Mouse (Mus musculus): ENCODE measurements around the gene Prkaa2. TPM values are rescaled to one million over a fixed set of nuclear protein-coding genes. Genes with fewer than 3 reads are reported as not detected.
A peak's percentile ranks its signal among the peaks of the same experiment; 100 is the strongest.

Gene Prkaa2
- polyA plus RNA-seq, 1 experiment from 2014 or later, result 9.8 TPM

- Histone ChIP-seq H3K27me3 (no peaks in the 10 kb centered on the region), H3K9me3 (no peaks in the 10 kb centered on the region), H3K4me3 (replicated peaks) (no peak overlapping the region), H3K9ac (replicated peaks) (no peak overlapping the region), H3K27ac (no peak overlapping the region), H3K4me1 (replicated peaks) (no peaks in the 10 kb centered on the region), H3K4me2 (replicated peaks) (no peak overlapping the region), H3K36me3 (no peaks in the 10 kb centered on the region)
- no peak for ATAC-seq
- WGBS, result 89% methylated on average over 4 of the region's 4 CpGs
These were observed 23.8 kb upstream of the Prkaa2 start for GRCm38 (mm10) chr4:105133350-105134050.

DNA sequence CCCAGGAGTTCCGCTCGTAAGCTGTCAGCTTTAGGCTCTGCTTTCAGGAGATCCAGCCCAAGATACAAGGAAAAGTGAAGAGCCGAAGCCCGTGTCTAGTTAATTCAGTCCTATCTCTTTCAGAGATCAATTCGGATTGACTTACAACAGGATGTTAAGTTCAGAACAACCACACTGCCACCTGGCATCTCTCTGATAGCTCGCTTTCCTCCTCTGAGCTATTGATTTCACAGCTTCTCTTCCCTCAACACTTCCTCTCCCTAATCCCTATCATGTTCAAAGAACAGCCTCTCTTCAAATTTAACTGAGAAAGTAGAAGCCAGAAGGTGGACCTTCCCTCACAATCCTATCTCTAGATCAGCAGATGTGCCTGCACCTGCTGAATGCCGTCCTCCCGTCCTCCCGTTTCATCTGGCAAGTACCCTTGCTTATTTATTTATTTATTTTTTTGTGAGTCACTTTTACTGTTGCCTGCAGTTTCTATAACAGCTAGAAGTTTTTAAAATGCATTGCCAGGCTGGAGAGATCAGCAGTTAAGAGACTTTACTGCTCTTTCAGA is 22.1 kb upstream of the Prkaa2 start:
- WGBS, result 67% methylated on average over 9 of the region's 9 CpGs
- no peak overlapping the region for H3K4me3 ChIP-seq (replicated peaks)
- no peaks in the 10 kb centered on the region for H3K36me3 ChIP-seq
- no peak for ATAC-seq
- no peaks in the 10 kb centered on the region for H3K4me1 ChIP-seq (replicated peaks)
- no peaks in the 10 kb centered on the region for H3K9me3 ChIP-seq
- H3K27me3 ChIP-seq, result no peaks in the 10 kb centered on the region
- H3K4me2 ChIP-seq (replicated peaks), result no peak overlapping the region
- H3K27ac ChIP-seq, result no peak overlapping the region
- no peak overlapping the region for H3K9ac ChIP-seq (replicated peaks)

- no peak for ATAC-seq
- no peak overlapping the region for H3K4me2 ChIP-seq (replicated peaks)
- no peaks in the 10 kb centered on the region for H3K9me3 ChIP-seq
- WGBS, result 77% methylated on average over 7 of the region's 7 CpGs
- H3K4me3 ChIP-seq (replicated peaks), result no peak overlapping the region
- no peak overlapping the region for H3K27ac ChIP-seq
- H3K4me1 ChIP-seq (replicated peaks), result no peaks in the 10 kb centered on the region
- H3K9ac ChIP-seq (replicated peaks), result no peak overlapping the region
- H3K36me3 ChIP-seq, result no peaks in the 10 kb centered on the region
- H3K27me3 ChIP-seq, result no peaks in the 10 kb centered on the region
These were observed 19.5 kb upstream of the Prkaa2 start for GRCm38 (mm10) chr4:105129212-105129611.

GRCm38 (mm10) chr4:105122429-105122828 is 12.7 kb upstream of the Prkaa2 start:
- H3K36me3 ChIP-seq, result no peaks in the 10 kb centered on the region
- no peaks in the 10 kb centered on the region for H3K9me3 ChIP-seq
- no peak overlapping the region for H3K4me3 ChIP-seq (replicated peaks)
- no peak overlapping the region for H3K27ac ChIP-seq
- H3K4me2 ChIP-seq (replicated peaks), result no peak overlapping the region
- WGBS, result 47% methylated on average over 8 of the region's 8 CpGs
- no peak overlapping the region for H3K9ac ChIP-seq (replicated peaks)
- no peaks in the 10 kb centered on the region for H3K4me1 ChIP-seq (replicated peaks)
- H3K27me3 ChIP-seq, result no peaks in the 10 kb centered on the region
- no peak for ATAC-seq

- H3K27me3 ChIP-seq, result no peaks in the 10 kb centered on the region
- H3K4me3 ChIP-seq (replicated peaks), result no peak overlapping the region
- ATAC-seq, result no peak
- H3K4me1 ChIP-seq (replicated peaks), result no peaks in the 10 kb centered on the region
- no peak overlapping the region for H3K27ac ChIP-seq
- H3K9ac ChIP-seq (replicated peaks), result no peak overlapping the region
- no peaks in the 10 kb centered on the region for H3K9me3 ChIP-seq
- 67% methylated on average over 6 of the region's 6 CpGs for WGBS
- no peaks in the 10 kb centered on the region for H3K36me3 ChIP-seq
- no peak overlapping the region for H3K4me2 ChIP-seq (replicated peaks)
These were observed 11.4 kb upstream of the Prkaa2 start for GRCm38 (mm10) chr4:105121081-105121480.

DNA sequence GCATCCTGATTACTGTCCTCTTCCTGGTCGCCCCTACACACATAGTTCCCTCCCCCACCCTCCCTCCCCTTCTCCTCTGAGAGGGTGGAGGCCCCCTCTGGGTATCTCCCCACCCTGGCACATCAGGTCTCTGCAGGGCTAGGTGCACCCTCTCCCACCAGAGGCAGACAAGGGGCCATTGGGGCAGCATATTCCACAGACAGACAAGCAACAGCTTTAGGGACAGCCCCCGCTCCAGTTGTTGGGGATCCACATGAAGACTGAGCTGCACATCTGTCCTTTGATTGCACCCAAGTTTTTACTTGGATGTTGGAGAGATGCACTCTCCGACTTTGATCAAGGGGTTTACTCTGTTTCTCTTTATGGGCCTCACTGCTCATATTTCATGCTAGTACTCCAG is 3.8 kb upstream of the Prkaa2 start:
- H3K36me3 ChIP-seq, result no peaks in the 10 kb centered on the region
- no peak overlapping the region for H3K27ac ChIP-seq
- no peak for ATAC-seq
- peaks cover 16% of the 10 kb centered on the region for H3K4me1 ChIP-seq (replicated peaks)
- H3K4me2 ChIP-seq (replicated peaks), result no peak overlapping the region
- WGBS, result 87% methylated on average over 3 of the region's 3 CpGs
- no peaks in the 10 kb centered on the region for H3K27me3 ChIP-seq
- H3K4me3 ChIP-seq (replicated peaks), result no peak overlapping the region
- no peaks in the 10 kb centered on the region for H3K9me3 ChIP-seq
- H3K9ac ChIP-seq (replicated peaks), result no peak overlapping the region

DNA sequence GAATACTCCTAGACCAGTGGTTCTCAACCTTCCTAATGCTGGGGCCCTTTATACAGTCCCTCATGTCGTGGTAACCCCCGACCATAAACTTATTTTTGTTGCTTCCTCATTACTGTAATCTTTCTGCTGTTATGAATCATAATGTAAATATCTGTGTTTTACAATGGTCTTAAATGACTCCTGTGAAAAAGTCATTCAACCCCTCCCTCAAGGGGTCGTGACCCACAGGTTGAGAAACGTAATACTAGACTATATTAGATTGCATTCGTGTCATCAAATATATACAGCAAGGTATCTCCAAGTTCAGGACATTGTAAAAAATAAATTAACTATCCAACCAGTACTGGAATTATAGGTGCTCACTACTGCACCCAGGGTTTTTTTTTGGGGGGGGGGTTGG is 3.4 kb upstream of the Prkaa2 start:
- Histone ChIP-seq H3K9me3 (no peaks in the 10 kb centered on the region), H3K27ac (no peak overlapping the region), H3K9ac (replicated peaks) (no peak overlapping the region), H3K27me3 (no peaks in the 10 kb centered on the region), H3K36me3 (no peaks in the 10 kb centered on the region), H3K4me1 (replicated peaks) (peaks cover 20% of the 10 kb centered on the region), H3K4me3 (replicated peaks) (no peak overlapping the region), H3K4me2 (replicated peaks) (no peak overlapping the region)
- 87% methylated on average over 5 of the region's 5 CpGs for WGBS
- ATAC-seq, result no peak

GRCm38 (mm10) chr4:105111770-105112169 is 2.1 kb upstream of the Prkaa2 start:
- H3K27ac ChIP-seq, result no peak overlapping the region
- WGBS, result 93% methylated on average over 11 of the region's 11 CpGs
- H3K4me1 ChIP-seq (replicated peaks), result peaks cover 24% of the 10 kb centered on the region
- no peak for ATAC-seq
- H3K9ac ChIP-seq (replicated peaks), result no peak overlapping the region
- H3K4me3 ChIP-seq (replicated peaks), result no peak overlapping the region
- no peaks in the 10 kb centered on the region for H3K9me3 ChIP-seq
- H3K27me3 ChIP-seq, result no peaks in the 10 kb centered on the region
- H3K36me3 ChIP-seq, result no peaks in the 10 kb centered on the region
- no peak overlapping the region for H3K4me2 ChIP-seq (replicated peaks)

DNA sequence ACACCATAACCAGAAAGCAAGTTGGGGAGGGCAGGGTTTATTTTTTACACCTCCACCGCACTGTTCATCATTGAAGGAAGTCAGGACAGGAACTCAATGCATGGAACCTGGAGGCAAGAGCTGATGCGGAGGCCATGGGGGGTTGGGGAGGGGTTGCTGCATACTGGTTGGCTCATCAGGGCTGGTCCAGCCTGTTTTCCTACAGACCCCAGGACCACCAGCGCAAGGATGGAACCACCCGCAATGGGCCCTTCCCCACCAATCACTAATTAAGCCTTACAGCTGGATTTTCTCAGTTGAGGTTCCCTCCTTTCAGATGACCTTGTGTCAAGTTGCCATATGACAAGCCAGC is 970 bp upstream of the Prkaa2 start:
- Histone ChIP-seq H3K27ac (peak overlapping the region; percentile 87), H3K36me3 (no peaks in the 10 kb centered on the region), H3K4me2 (replicated peaks) (peak overlapping the region; percentile 74), H3K9me3 (no peaks in the 10 kb centered on the region), H3K4me1 (replicated peaks) (peaks cover 24% of the 10 kb centered on the region), H3K27me3 (no peaks in the 10 kb centered on the region), H3K9ac (replicated peaks) (peak overlapping the region; percentile 87), H3K4me3 (replicated peaks) (peak overlapping the region; percentile 76)
- ATAC-seq, result peak; percentile 25; the same call in 1 of the 2 replicates
- 49% methylated on average over 4 of the region's 4 CpGs for WGBS

GRCm38 (mm10) chr4:105109990-105110683 is 447 bp upstream of the Prkaa2 start:
- Histone ChIP-seq H3K9me3 (no peaks in the 10 kb centered on the region), H3K9ac (replicated peaks) (peak overlapping the region; percentile 87), H3K4me3 (replicated peaks) (peak overlapping the region; percentile 76), H3K4me1 (replicated peaks) (peaks cover 24% of the 10 kb centered on the region), H3K4me2 (replicated peaks) (peak overlapping the region; percentile 74), H3K27me3 (no peaks in the 10 kb centered on the region), H3K27ac (peak overlapping the region; percentile 87), H3K36me3 (no peaks in the 10 kb centered on the region)
- peak; percentile 86 for ATAC-seq
- WGBS, result 2% methylated on average over 24 of the region's 24 CpGs

- Histone ChIP-seq H3K36me3 (no peaks in the 10 kb centered on the region), H3K4me1 (replicated peaks) (peaks cover 24% of the 10 kb centered on the region), H3K9ac (replicated peaks) (peak overlapping the region; percentile 87), H3K4me2 (replicated peaks) (peak overlapping the region; percentile 74), H3K27me3 (no peaks in the 10 kb centered on the region), H3K9me3 (no peaks in the 10 kb centered on the region), H3K4me3 (replicated peaks) (peak overlapping the region; percentile 76), H3K27ac (no peak overlapping the region)
- 0 out of 2 replicates have a peak, but pooled peaks have one; percentile 7 for ATAC-seq
- WGBS, result 14% methylated on average over 5 of the region's 5 CpGs
These were observed 970 bp downstream of the Prkaa2 start for GRCm38 (mm10) chr4:105108641-105109198.

DNA sequence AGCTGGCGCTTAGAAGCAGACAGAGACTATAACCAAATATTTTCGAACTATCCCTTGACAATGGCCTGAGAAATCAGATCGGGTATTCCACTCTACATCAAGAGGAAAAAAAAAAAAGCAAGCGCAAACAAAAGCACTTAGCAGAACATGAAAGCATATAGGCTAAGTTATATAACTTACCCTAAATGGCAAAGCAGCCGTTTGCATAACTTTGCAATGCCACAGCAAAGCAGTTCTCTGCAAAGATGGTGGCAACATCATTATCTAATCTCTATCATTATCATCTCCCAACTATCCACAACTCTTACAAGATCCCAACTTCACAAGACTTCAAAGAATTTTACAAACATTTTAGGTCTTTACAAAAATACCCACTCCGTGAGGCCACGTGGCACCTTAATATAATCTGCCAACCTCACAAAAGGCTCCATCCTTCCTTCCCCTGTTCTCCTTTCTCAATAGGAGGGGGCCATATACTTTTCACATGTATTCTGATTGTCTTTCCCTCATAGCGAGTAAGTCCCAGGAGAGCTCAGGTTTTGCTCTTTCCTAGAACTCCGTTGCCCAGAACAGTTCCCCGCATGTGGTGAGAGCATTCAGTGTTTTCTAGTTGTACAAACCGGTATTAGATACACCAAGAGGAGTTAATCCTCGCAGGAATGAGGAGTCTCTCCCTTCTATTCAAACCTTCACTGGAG is 1.6 kb downstream of the Prkaa2 start:
- H3K36me3 ChIP-seq, result no peaks in the 10 kb centered on the region
- no peak overlapping the region for H3K27ac ChIP-seq
- H3K27me3 ChIP-seq, result no peaks in the 10 kb centered on the region
- 50% methylated on average over 12 of the region's 12 CpGs for WGBS
- ATAC-seq, result no peak
- H3K4me3 ChIP-seq (replicated peaks), result peak overlapping the region; percentile 76
- H3K4me1 ChIP-seq (replicated peaks), result peaks cover 24% of the 10 kb centered on the region
- H3K9ac ChIP-seq (replicated peaks), result no peak overlapping the region
- peak overlapping the region; percentile 74 for H3K4me2 ChIP-seq (replicated peaks)
- H3K9me3 ChIP-seq, result no peaks in the 10 kb centered on the region

Data from midbrain, embryonic 13.5 days (tissue).